Mouse (Mus musculus): ENCODE results near the gene Pzp. TPM values are rescaled to one million over a fixed set of nuclear protein-coding genes. Genes with fewer than 3 reads are reported as not detected.

Pzp gene
- polyA plus RNA-seq, 1 experiment from 2014 or later: not detected

Other genes with a start within 250 kb of the Pzp start
- gene Tead4, start 225.9 kb downstream of the Pzp start, polyA plus RNA-seq (2015; fragmentation: Nextera tagmentation; extraction: Ambion mirVana): 0.47 and 0.52 TPM in 2 replicates
- gene Tulp3, start 170.9 kb downstream of the Pzp start, polyA plus RNA-seq (2015; fragmentation: Nextera tagmentation; extraction: Ambion mirVana): 13.2 and 17.3 TPM in 2 replicates
- 124 and 129 TPM in 2 replicates for gene Rhno1, start 163.8 kb downstream of the Pzp start, polyA plus RNA-seq (2015; fragmentation: Nextera tagmentation; extraction: Ambion mirVana)
- gene Foxm1, start 163.8 kb downstream of the Pzp start, polyA plus RNA-seq (2015; fragmentation: Nextera tagmentation; extraction: Ambion mirVana): 19.9 and 21.8 TPM in 2 replicates
- gene Tex52, start 151.3 kb downstream of the Pzp start, polyA plus RNA-seq (2015; fragmentation: Nextera tagmentation; extraction: Ambion mirVana): 0.45 and 0.85 TPM in 2 replicates
- not detected in 2 replicates for gene Gm44596, start 151.2 kb downstream of the Pzp start, polyA plus RNA-seq (2015; fragmentation: Nextera tagmentation; extraction: Ambion mirVana)
- gene Nrip2, start 127.4 kb downstream of the Pzp start, polyA plus RNA-seq (2015; fragmentation: Nextera tagmentation; extraction: Ambion mirVana): 5.5 and 8.3 TPM in 2 replicates
- 37.7 and 43.0 TPM in 2 replicates for gene Itfg2, start 101.8 kb downstream of the Pzp start, polyA plus RNA-seq (2015; fragmentation: Nextera tagmentation; extraction: Ambion mirVana)
- gene Fkbp4, start 88.0 kb downstream of the Pzp start, polyA plus RNA-seq (2015; fragmentation: Nextera tagmentation; extraction: Ambion mirVana): 428 TPM in 2 replicates
- 3.4 and 3.9 TPM in 2 replicates for gene A2ml1, start 54.9 kb upstream of the Pzp start, polyA plus RNA-seq (2015; fragmentation: Nextera tagmentation; extraction: Ambion mirVana)
- not detected in 2 replicates for gene Klrb1a, start 96.8 kb upstream of the Pzp start, polyA plus RNA-seq (2015; fragmentation: Nextera tagmentation; extraction: Ambion mirVana)
- not detected in 2 replicates for gene Clec2h, start 135.7 kb upstream of the Pzp start, polyA plus RNA-seq (2015; fragmentation: Nextera tagmentation; extraction: Ambion mirVana)
- gene Klrb1, start 196.3 kb upstream of the Pzp start, polyA plus RNA-seq (2015; fragmentation: Nextera tagmentation; extraction: Ambion mirVana): not detected in 2 replicates